In the genomic region with DNA sequence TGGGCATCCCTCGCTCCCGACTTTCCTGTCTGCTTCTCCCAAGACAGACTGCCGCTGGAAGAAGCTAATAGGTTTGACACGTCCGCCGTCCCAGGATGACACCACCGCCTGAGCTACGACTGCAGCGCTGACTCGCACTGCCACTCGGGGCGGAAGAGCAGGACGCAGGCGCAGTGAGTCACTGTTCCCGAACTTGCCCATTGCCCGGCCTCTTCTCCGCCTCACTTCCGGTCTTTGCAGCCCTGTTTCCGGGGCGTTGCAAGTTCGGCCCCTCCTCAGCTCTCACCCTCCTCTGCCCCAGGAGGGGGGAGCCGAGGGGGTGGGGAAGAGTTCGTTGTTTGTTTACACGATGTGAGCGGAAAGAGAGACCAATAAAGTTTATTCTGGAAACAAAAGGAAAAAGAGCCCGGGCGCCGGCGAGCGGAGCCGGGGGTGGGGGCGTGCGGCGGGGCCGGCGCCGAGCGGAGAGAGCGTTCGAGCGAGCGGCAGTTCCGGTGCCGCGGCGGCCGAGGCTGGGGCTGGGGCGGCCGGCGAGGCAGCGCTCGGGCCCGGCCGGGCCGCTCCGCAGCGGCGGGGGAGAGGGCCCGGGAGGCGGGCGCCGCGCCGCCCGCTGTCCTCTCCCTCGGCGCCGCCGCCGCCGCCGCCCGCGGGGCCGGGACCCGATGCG, we compare ENCODE assay signal across 8 mouse cellular contexts. TPM values are rescaled to one million over a fixed set of nuclear protein-coding genes. Genes with fewer than 3 reads are reported as not detected.
DNase-seq lines count a peak whose midpoint lies in the region; ATAC-seq lines count a peak whose summit lies in the region.

No protein-coding gene starts in this region.

- H3K9me3 ChIP-seq in hindbrain, embryonic 16.5 days (ENCODE audit: control insufficient read depth, low read length) = no peaks in the 10 kb centered on the region

- peaks cover 44% of the 10 kb centered on the region for H3K79me2 ChIP-seq in macrophage (ENCODE audit: inconsistent target)

- H3K4me2 ChIP-seq in hindbrain, embryonic 16.5 days (ENCODE audit: low read length) = peak overlapping the region; percentile 77

- peak overlapping the region; percentile 98 for H3K27ac ChIP-seq in hindbrain, embryonic 16.5 days (ENCODE audit: low read depth, low read length)
- peak overlapping the region; percentile 84 for H3K27ac ChIP-seq in macrophage

- peak; percentile 96 for DNase-seq in WW6 (ENCODE audit: low read depth, low spot score)
- peak; percentile 83 to 94 for DNase-seq in cerebellum, postnatal 4 days (ENCODE audit: low spot score in 2 of 2)
- peak; percentile 98 for DNase-seq in gastrocnemius, adult 18-20 months (ENCODE audit: low spot score)
- DNase-seq in left cerebral cortex, adult 18-20 months (ENCODE audit: low spot score in 2 of 2) = peak; percentile 95 to 97
- DNase-seq in right cerebral cortex, adult 18-20 months = peak; percentile 98
- peak; percentile 84 for DNase-seq in urinary bladder, postnatal 10 days (ENCODE audit: low spot score)

- peak overlapping the region; percentile 95 for H3K4me3 ChIP-seq in hindbrain, embryonic 16.5 days (ENCODE audit: low read length)
- H3K4me3 ChIP-seq in macrophage (ENCODE audit: inconsistent target) = peak overlapping the region; percentile 69

- peak; percentile 99 for ATAC-seq in hindbrain, embryonic 16.5 days

- peak overlapping the region; percentile 91 for H3K9ac ChIP-seq in hindbrain, embryonic 16.5 days (ENCODE audit: low read depth, low read length)

- under 1% methylated on average over 48 of the region's 77 CpGs for WGBS in hindbrain, embryonic 16.5 days
- under 1% methylated on average over 67 of the region's 77 CpGs for WGBS in macrophage (ENCODE audit: missing documents)

- H3K4me1 ChIP-seq in hindbrain, embryonic 16.5 days (ENCODE audit: control insufficient read depth, insufficient read depth, low read depth, low read length) = peaks cover 20% of the 10 kb centered on the region

- H3K36me3 ChIP-seq in hindbrain, embryonic 16.5 days (ENCODE audit: control insufficient read depth, insufficient read depth, low read length) = no peaks in the 10 kb centered on the region
- no peaks in the 10 kb centered on the region for H3K36me3 ChIP-seq in macrophage (ENCODE audit: inconsistent target)

- no peaks in the 10 kb centered on the region for H3K27me3 ChIP-seq in hindbrain, embryonic 16.5 days (replicated peaks; ENCODE audit: control insufficient read depth, insufficient read depth, low read length)

RNA-seq across cellular contexts. Expression of gene Pik3ca, which starts 0.5 kb away (rescaled TPM):
- 10 to 100 TPM; 45.9 to 48.8 TPM for total RNA-seq in gastrocnemius, adult 18-20 months (2021)
- 11.1 and 11.9 TPM in 2 replicates for polyA plus RNA-seq in hindbrain, embryonic 16.5 days (2015; fragmentation: Nextera tagmentation; extraction: Ambion mirVana)
- 10 to 100 TPM; 62.0 to 71.2 TPM for total RNA-seq in left cerebral cortex, adult 18-20 months (2021)
- total RNA-seq in macrophage (2018; cell fraction: chromatin; rRNA removed) = 100 to 1,000 TPM in 7 of 26 experiments, 10 to 100 TPM in 19; 29.7 to 188 (median 55.5) TPM
- 10 to 100 TPM; 23.0 to 67.9 (median 35.7) TPM for total RNA-seq in macrophage (2018; cell fraction: cytosol; rRNA removed)
- 100 to 1,000 TPM in 2 of 26 experiments, 10 to 100 TPM in 24; 31.9 to 151 (median 55.3) TPM for total RNA-seq in macrophage (2018; cell fraction: nucleus; rRNA removed)
- polyA plus RNA-seq in macrophage (2018) = 16.9 to 27.5 TPM (median 25.9 TPM) in 3 replicates

RNA-seq across cellular contexts. Expression of gene Zmat3, which starts 31.1 kb away (rescaled TPM):
- 1 to 10 TPM; 7.4 to 7.8 TPM for total RNA-seq in gastrocnemius, adult 18-20 months (2021)
- 7.5 and 7.6 TPM in 2 replicates for polyA plus RNA-seq in hindbrain, embryonic 16.5 days (2015; fragmentation: Nextera tagmentation; extraction: Ambion mirVana)
- 10 to 100 TPM; 76.3 to 78.7 TPM for total RNA-seq in left cerebral cortex, adult 18-20 months (2021)
- total RNA-seq in macrophage (2018; cell fraction: chromatin; rRNA removed) = 10 to 100 TPM in 18 of 26 experiments, 1 to 10 TPM in 8; 3.3 to 42.1 (median 18.5) TPM
- 10 to 100 TPM; 11.4 to 32.5 (median 18.8) TPM for total RNA-seq in macrophage (2018; cell fraction: cytosol; rRNA removed)
- 10 to 100 TPM in 24 of 26 experiments, 1 to 10 TPM in 2; 7.5 to 47.5 (median 19.2) TPM for total RNA-seq in macrophage (2018; cell fraction: nucleus; rRNA removed)
- polyA plus RNA-seq in macrophage (2018) = 10.9 to 16.7 TPM (median 15.7 TPM) in 3 replicates

Comparison
In these comparisons a context has a peak if more than half of its experiments do, and no peak if none do; other contexts are left out.
1. Peak in every context shown above with its lines: DNase-seq, ATAC-seq, H3K4me3 ChIP-seq and H3K27ac ChIP-seq.
2. RNA of gene Zmat3, which starts 31.1 kb away (total RNA-seq): 76.3 to 78.7 TPM in left cerebral cortex, adult 18-20 months; 7.4 to 7.8 TPM in gastrocnemius, adult 18-20 months; every median in the first group is over 4 times any median in the second.